Comparison of ENCODE assay signal across 17 mouse cellular contexts in genomic region chr8:12481918-12482317, GRCm38 (mm10).
A peak's percentile ranks its signal among the peaks of the same experiment; 100 is the strongest.
DNase-seq lines count a peak whose midpoint lies in the region; ATAC-seq and TF ChIP-seq lines count a peak whose summit lies in the region.
"Had no signal": no experiment of that assay in that cellular context is flagged by ENCODE, and none has a peak within 500 bp of the region (broad histone marks: within the 10 kb centered on the region; RNA-seq: fewer than 3 reads in every experiment).

No protein-coding gene starts in this region.

- WGBS in midbrain, embryonic 12.5 days: 38% methylated on average over 14 of the region's 14 CpGs
- WGBS in midbrain, embryonic 16.5 days: 26% methylated on average over 14 of the region's 14 CpGs
- 28% methylated on average over 14 of the region's 14 CpGs for WGBS in hindbrain, embryonic 12.5 days

- H3K36me3 ChIP-seq in midbrain, embryonic 12.5 days: no peaks in the 10 kb centered on the region
- no peaks in the 10 kb centered on the region for H3K36me3 ChIP-seq in midbrain, embryonic 16.5 days (ENCODE audit: control insufficient read depth, insufficient read depth, low read length)
- no peaks in the 10 kb centered on the region for H3K36me3 ChIP-seq in hindbrain, embryonic 12.5 days
- H3K36me3 ChIP-seq: embryonic facial prominence, embryonic 13.5 days; heart, embryonic 10.5 days had no signal

- no peak for ATAC-seq in midbrain, embryonic 12.5 days (ENCODE audit: low FRiP score, low read depth)
- no peak for ATAC-seq in midbrain, embryonic 16.5 days
- ATAC-seq in hindbrain, embryonic 12.5 days (ENCODE audit: low FRiP score): peak; percentile 39
- ATAC-seq: CD4-positive, CD25-positive, alpha-beta regulatory T cell, adult 4 months; Patski had no signal

- H3K9me3 ChIP-seq in midbrain, embryonic 12.5 days: no peaks in the 10 kb centered on the region
- no peaks in the 10 kb centered on the region for H3K9me3 ChIP-seq in midbrain, embryonic 16.5 days (replicated peaks; ENCODE audit: control insufficient read depth, low read length, poor library complexity, severe bottlenecking)
- H3K9me3 ChIP-seq in hindbrain, embryonic 12.5 days (replicated peaks): no peaks in the 10 kb centered on the region
- H3K9me3 ChIP-seq: heart, embryonic 10.5 days had no signal

- 0 out of 2 replicates have a peak overlapping the region, but pooled peaks have one; percentile 15 for H3K27ac ChIP-seq in midbrain, embryonic 12.5 days (replicated peaks)
- H3K27ac ChIP-seq in midbrain, embryonic 16.5 days (ENCODE audit: low read length): no peak overlapping the region
- no peak overlapping the region for H3K27ac ChIP-seq in hindbrain, embryonic 12.5 days
- no peak overlapping the region for H3K27ac ChIP-seq in gastrocnemius, adult 2 months
- H3K27ac ChIP-seq: embryonic facial prominence, embryonic 13.5 days; heart, embryonic 10.5 days; macrophage had no signal

- no peak for TF ChIP-seq CTCF in gastrocnemius, adult 2 months (IDR thresholded peaks at IDR 0.05)

- no peak overlapping the region for H3K4me2 ChIP-seq in midbrain, embryonic 12.5 days (replicated peaks)
- no peak overlapping the region for H3K4me2 ChIP-seq in midbrain, embryonic 16.5 days (ENCODE audit: low read length)
- H3K4me2 ChIP-seq in hindbrain, embryonic 12.5 days (replicated peaks): no peak overlapping the region
- H3K4me2 ChIP-seq: embryonic facial prominence, embryonic 13.5 days had no signal

- H3K9ac ChIP-seq in midbrain, embryonic 12.5 days (replicated peaks): no peak overlapping the region
- no peak overlapping the region for H3K9ac ChIP-seq in midbrain, embryonic 16.5 days (ENCODE audit: low read depth, low read length)
- H3K9ac ChIP-seq in hindbrain, embryonic 12.5 days: no peak overlapping the region
- H3K9ac ChIP-seq: embryonic facial prominence, embryonic 13.5 days had no signal

- no peak overlapping the region for H3K4me3 ChIP-seq in midbrain, embryonic 12.5 days
- no peak overlapping the region for H3K4me3 ChIP-seq in midbrain, embryonic 16.5 days (ENCODE audit: low read depth, low read length)
- no peak overlapping the region for H3K4me3 ChIP-seq in hindbrain, embryonic 12.5 days
- no peak overlapping the region for H3K4me3 ChIP-seq in gastrocnemius, adult 2 months
- H3K4me3 ChIP-seq: embryonic facial prominence, embryonic 13.5 days; heart, embryonic 10.5 days had no signal

- DNase-seq in brain, adult 2 months (ENCODE audit: low read depth, low spot score): peak; percentile 12
- DNase-seq in retina, postnatal 1 day: peak; percentile 92
- no peak for DNase-seq in left cerebral cortex, adult 18-20 months (ENCODE audit: low spot score in 2 of 2)
- no peak for DNase-seq in gastrocnemius, adult 2 months
- DNase-seq: cerebellum, postnatal 14 days; kidney, adult 9 months; layer of hippocampus, adult 9-11 months; right cerebral cortex, adult 18-20 months; thymus, adult 18-20 months had no signal

- peaks cover 72% of the 10 kb centered on the region for H3K27me3 ChIP-seq in midbrain, embryonic 12.5 days
- peaks cover 6% of the 10 kb centered on the region; the same call in 1 of the 2 replicates for H3K27me3 ChIP-seq in midbrain, embryonic 16.5 days (ENCODE audit: control insufficient read depth, insufficient read depth, low read depth, low read length)
- peaks cover 69% of the 10 kb centered on the region for H3K27me3 ChIP-seq in hindbrain, embryonic 12.5 days

- peaks cover 69% of the 10 kb centered on the region for H3K4me1 ChIP-seq in midbrain, embryonic 12.5 days
- H3K4me1 ChIP-seq in midbrain, embryonic 16.5 days (ENCODE audit: control insufficient read depth, insufficient read depth, low read length): peaks cover 9% of the 10 kb centered on the region; the same call in 1 of the 2 replicates
- peaks cover 45% of the 10 kb centered on the region for H3K4me1 ChIP-seq in hindbrain, embryonic 12.5 days
- H3K4me1 ChIP-seq: heart, embryonic 10.5 days had no signal

- intact Hi-C loops in gastrocnemius, adult 2 months (cut with DNase I): no loop called here

Comparison
In these comparisons a context has a peak if more than half of its experiments do, and no peak if none do; other contexts are left out.
1. DNase-seq: peak in brain, adult 2 months (single experiment) and retina, postnatal 1 day (single experiment); none in left cerebral cortex, adult 18-20 months (0 of 2) and gastrocnemius, adult 2 months (single experiment).